In genomic region chr7:64586133-64586532, GRCm38 (mm10) we compare ENCODE assay signal across 17 mouse cellular contexts.
"Had no signal": no experiment of that assay in that cellular context is flagged by ENCODE, and none has a peak within 500 bp of the region (broad histone marks: within the 10 kb centered on the region; RNA-seq: fewer than 3 reads in every experiment).

No protein-coding gene starts in this region.

- ATAC-seq: hindbrain, embryonic 16.5 days; inflammation-experienced regulatory T-cells, adult 6 months; intestine, embryonic 15.5 days; intestine, postnatal 0 days had no signal

- DNase-seq: gastrocnemius, adult 2 months; gastrocnemius, postnatal 10 days; gastrocnemius, postnatal 25 days; heart, adult 18-20 months; heart, postnatal 10 days; heart, postnatal 4 days; kidney, adult 18-20 months; kidney, adult 8-10 months; kidney, postnatal 10 days; kidney, postnatal 4 days; layer of hippocampus, adult 9-11 months; liver; liver, embryonic 13.5 days had no signal
